Mouse (Mus musculus) small intestine, adult 2 months (tissue): ENCODE measurements at regions not wholly inside any gene's neighbourhood (a gene's known extent, or its start where the extent isn't known, plus 50 kb on each side); places are given as distances from the start of the nearest gene placed in this dataset.

ENCODE experiments used
- H3K27ac ChIP-seq: fragments of 200-500 bp; 2 replicates; pipeline ENCODE4 v1.5.1; 2012; ENCODE audit warnings: low read depth, low read length, control low read depth, inconsistent platforms; ENCODE audit not compliant: insufficient read depth
- H3K27me3 ChIP-seq: fragments of 200-500 bp; 2 replicates; pipeline ENCODE4 v1.6.1; 2012; ENCODE audit warnings: mild to moderate bottlenecking, moderate library complexity, low read length, inconsistent platforms; ENCODE audit not compliant: control insufficient read depth, insufficient read depth
- H3K36me3 ChIP-seq: fragments of 200-500 bp; 2 replicates; pipeline ENCODE4 v1.6.1; 2012; ENCODE audit warnings: mild to moderate bottlenecking, low read length, control low read depth, inconsistent platforms; ENCODE audit not compliant: control insufficient read depth, insufficient read depth
- H3K4me1 ChIP-seq: fragments of 200-500 bp; 2 replicates; pipeline ENCODE4 v1.6.1; 2012; ENCODE audit warnings: low read length, inconsistent platforms, mixed read lengths; ENCODE audit not compliant: control insufficient read depth, insufficient read depth, insufficient read length
- H3K4me3 ChIP-seq: fragments of 200-500 bp; 2 replicates; pipeline ENCODE4 v1.5.1; 2012; ENCODE audit warnings: low read depth, mild to moderate bottlenecking, control low read depth, inconsistent platforms, low read length, moderate library complexity
- CTCF ChIP-seq: fragments of 200-500 bp; IDR thresholded peaks from 2 replicates; pipeline ENCODE4 v1.5.1; 2012; ENCODE audit warnings: low read depth, mild to moderate bottlenecking, control low read depth, inconsistent platforms, low read length, moderate library complexity, mixed read lengths; ENCODE audit not compliant: insufficient replicate concordance, insufficient read length; ENCODE audit errors: extremely low read depth
- POLR2A ChIP-seq: fragments of 200-500 bp; IDR thresholded peaks from 2 replicates; pipeline ENCODE4 v1.6.1; 2012; ENCODE audit warnings: low read depth, mild to moderate bottlenecking, control low read depth, inconsistent platforms, low read length, moderate library complexity
- WGBS: fragments of 180-500 bp; shearing (Covaris S2); methylation state at CpG from one replicate; pipeline ENCODE4 v1.1.7; 2018; 5-methylcytosine and 5-hydroxymethylcytosine counted together

- H3K4me3 ChIP-seq, result no peak overlapping the region
- 90% methylated on average over 9 of the region's 9 CpGs for WGBS
- H3K36me3 ChIP-seq, result no peaks in the 10 kb centered on the region
- no peaks in the 10 kb centered on the region for H3K4me1 ChIP-seq
- H3K27me3 ChIP-seq, result no peaks in the 10 kb centered on the region
- no peak overlapping the region for H3K27ac ChIP-seq
- TF ChIP-seq POLR2A (no peak), CTCF (no peak)
These were observed 116.7 kb upstream of the Cpm start for GRCm38 (mm10) chr10:117512424-117513257.

GRCm38 (mm10) chr10:117511483-117512406, 117.6 kb upstream of the Cpm start:
- Histone ChIP-seq H3K36me3 (no peaks in the 10 kb centered on the region), H3K27me3 (no peaks in the 10 kb centered on the region), H3K27ac (no peak overlapping the region), H3K4me3 (no peak overlapping the region), H3K4me1 (no peaks in the 10 kb centered on the region)
- TF ChIP-seq POLR2A, result no peak
- TF ChIP-seq CTCF, result no peak
- WGBS, result 57% methylated on average over 8 of the region's 8 CpGs

DNA sequence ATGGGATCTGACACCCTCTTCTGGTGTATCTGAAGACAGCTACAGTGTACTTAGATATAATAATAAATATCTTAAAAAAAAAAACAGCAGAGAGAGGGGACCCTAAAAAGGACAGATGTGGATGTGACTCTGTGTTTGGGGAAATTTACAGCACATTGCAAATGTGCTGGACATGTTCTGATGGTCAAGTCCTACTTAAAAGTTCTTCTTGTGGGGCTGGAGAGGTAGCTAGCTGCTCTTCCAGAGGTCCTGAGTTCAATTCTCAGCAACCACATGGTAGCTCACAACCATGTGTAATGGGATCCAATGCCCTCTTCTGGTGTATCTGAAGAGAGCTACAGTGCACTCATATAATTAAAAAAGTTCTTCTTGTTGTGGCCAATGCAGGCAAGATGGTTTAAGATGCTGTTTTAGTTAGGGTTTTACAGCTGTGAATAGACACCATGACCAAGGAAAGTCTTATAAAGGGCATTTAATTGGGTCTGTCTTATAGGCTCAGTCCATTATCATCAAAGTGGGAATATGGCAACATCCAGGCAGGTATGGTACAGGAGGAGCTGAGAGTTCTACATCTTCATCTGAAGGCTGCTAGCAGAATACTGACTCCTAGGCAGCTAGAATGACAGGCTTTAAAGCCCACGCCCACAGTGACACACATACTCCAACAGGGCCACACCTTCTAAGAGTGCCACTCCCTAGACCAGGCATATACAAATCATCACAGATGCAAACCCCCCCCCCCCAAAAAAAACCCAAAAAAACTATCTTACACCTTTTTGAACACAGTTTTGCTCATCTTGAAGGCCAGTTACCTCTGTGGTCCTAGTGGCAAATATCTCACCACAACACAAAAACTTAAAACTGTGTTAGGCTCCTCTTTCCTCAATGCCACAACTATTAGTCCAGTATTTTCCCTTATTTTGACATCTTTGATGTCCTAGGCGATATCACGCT, 118.5 kb upstream of the Cpm start:
- 88% methylated on average over 3 of the region's 3 CpGs for WGBS
- no peak overlapping the region for H3K27ac ChIP-seq
- H3K36me3 ChIP-seq, result no peaks in the 10 kb centered on the region
- no peaks in the 10 kb centered on the region for H3K4me1 ChIP-seq
- no peaks in the 10 kb centered on the region for H3K27me3 ChIP-seq
- H3K4me3 ChIP-seq, result no peak overlapping the region
- no peak for TF ChIP-seq POLR2A
- no peak for TF ChIP-seq CTCF

- Histone ChIP-seq H3K27ac (no peak overlapping the region), H3K36me3 (no peaks in the 10 kb centered on the region), H3K4me3 (no peak overlapping the region), H3K27me3 (no peaks in the 10 kb centered on the region), H3K4me1 (no peaks in the 10 kb centered on the region)
- TF ChIP-seq CTCF, result no peak
- TF ChIP-seq POLR2A, result no peak
- 91% methylated on average over 2 of the region's 2 CpGs for WGBS
These were observed 119.1 kb upstream of the Cpm start for GRCm38 (mm10) chr10:117510224-117510486.

DNA sequence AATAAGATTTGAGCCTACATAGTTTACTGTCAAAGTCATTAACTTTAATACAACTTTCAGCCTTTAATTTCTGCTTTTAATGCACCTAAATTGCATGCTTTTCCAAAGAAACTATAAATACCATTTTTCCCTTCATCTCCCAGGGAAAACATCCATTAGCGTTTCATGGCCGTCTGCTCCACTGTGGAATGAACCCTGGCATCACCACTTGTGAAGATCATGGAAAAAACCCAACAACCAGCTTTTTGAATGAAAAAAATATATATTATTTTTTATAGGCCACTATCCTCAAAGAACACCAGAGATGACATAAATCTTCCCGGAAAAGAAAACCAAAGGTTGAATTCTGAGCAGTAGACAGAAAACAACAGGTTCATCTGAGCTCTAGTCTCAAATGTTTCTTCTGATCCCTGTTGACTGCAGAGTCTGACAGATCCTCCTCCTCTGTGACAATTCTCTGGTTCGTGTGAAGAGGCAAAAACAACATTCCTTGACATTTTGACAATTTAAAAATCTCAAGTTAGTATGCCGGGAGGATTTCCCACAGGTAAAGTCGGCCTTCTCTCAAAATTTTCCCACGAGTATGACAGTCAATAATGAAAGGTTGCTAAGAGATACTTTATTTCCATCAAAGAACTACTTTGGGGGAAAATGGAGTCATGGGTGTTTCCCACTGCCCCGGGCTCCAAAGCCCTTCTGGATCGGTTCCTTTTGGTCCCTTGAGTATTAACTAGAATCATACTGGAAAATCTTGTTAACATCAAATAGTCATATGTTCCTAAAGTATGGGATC, 119.7 kb upstream of the Cpm start:
- TF ChIP-seq POLR2A (no peak), CTCF (no peak)
- no peaks in the 10 kb centered on the region for H3K27me3 ChIP-seq
- H3K4me3 ChIP-seq, result no peak overlapping the region
- no peaks in the 10 kb centered on the region for H3K4me1 ChIP-seq
- H3K36me3 ChIP-seq, result no peaks in the 10 kb centered on the region
- 89% methylated on average over 9 of the region's 9 CpGs for WGBS
- H3K27ac ChIP-seq, result no peak overlapping the region
